Mouse (Mus musculus): ENCODE results near the gene Nsun4. TPM values are rescaled to one million over a fixed set of nuclear protein-coding genes. Genes with fewer than 3 reads are reported as not detected.

Gene Nsun4
- total RNA-seq (2021), result 10 to 100 TPM in 1 of 2 experiments, 1 to 10 TPM in 1; 9.0 to 10.8 TPM
- long read RNA-seq, experiment 1, transcript Nsun4-202 (6 exons, 2,439 nt), result major isoform, 8 of 9 reads
- long read RNA-seq, experiment 1, partial matches to known transcripts, result 0 of 9 reads
- long read RNA-seq, experiment 1, other reads (novel, unspliced or antisense), result 1 of 9 reads
- long read RNA-seq, experiment 2, transcript Nsun4-202 (6 exons, 2,439 nt), result major isoform, 7 of 8 reads
- long read RNA-seq, experiment 2, partial matches to known transcripts, result 0 of 8 reads
- long read RNA-seq, experiment 2, other reads (novel, unspliced or antisense), result 1 of 8 reads

DNA sequence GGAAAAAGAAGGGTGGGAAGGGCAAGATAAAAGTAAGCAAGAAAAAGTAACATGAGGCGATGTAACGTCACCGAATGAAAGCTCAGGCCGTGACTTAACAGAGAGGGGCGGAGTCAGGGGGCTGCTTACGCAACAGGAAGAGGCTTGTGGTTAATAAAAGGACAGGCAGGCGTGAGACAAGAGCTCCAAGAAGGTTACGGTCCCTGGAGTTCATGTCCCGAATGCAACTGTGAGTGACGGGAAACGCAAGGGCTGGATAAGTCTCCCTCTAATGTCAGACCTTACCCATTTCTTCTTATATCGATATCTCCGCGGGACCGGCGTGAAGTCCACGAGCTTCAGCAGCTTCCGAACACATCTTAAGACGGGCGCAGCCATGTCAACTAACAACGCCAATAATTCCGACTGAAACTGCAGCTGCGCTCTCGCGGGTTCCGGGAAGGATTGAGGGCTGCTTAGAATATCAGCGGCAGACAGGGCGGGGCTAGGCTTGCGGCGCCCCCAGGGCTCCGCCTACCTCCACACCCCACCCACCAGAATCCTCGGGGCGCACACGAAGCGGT, at the start of gene Nsun4:
Gene Nsun4, minus strand, starts transcription at position 478 of the 563 bp plus-strand sequence.
- DNase-seq (ENCODE audit: low spot score in 2 of 2), result peak; percentile 83 to 88

DNA sequence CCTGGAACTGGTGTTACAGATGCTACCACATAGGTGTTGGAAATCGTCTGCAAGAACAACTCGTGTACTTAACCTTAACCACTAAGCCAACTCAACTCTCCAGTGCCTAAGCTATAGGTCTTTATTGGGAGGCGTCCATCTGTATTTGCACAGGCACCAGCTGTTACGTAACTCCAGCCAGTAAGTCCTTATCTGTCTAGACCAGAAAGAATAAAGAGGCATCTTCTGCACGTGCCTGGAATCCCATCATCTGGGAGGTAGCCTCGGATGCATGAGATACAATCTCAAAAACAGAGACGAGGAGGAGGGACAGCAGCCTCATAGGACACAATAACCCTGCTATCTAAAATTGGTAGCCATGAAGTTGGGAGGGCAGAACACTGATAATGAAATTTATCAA, 47.3 kb upstream of the Nsun4 start:
- no peak for DNase-seq (ENCODE audit: low spot score in 2 of 2)

DNA sequence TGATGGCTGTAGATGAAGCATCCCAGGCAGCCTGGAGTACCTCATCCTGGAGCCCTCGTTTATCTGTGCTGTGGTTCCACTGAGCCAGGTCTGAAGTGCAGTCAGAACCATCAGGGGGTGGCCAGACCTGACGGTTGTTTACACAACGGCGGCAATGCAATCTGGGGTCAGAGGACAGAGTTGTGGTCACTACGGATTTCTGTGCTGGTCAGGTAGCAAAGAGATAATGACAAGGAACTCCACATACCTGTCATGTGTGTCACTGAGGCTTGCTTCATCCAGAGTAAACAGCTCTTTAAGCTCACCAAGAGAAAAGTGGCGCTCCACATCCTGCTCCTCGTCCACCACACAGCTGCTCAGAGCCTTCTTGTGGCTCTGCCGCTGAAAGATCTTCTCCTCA, 43.5 kb upstream of the Nsun4 start:
- no peak for DNase-seq (ENCODE audit: low spot score in 2 of 2)

DNA sequence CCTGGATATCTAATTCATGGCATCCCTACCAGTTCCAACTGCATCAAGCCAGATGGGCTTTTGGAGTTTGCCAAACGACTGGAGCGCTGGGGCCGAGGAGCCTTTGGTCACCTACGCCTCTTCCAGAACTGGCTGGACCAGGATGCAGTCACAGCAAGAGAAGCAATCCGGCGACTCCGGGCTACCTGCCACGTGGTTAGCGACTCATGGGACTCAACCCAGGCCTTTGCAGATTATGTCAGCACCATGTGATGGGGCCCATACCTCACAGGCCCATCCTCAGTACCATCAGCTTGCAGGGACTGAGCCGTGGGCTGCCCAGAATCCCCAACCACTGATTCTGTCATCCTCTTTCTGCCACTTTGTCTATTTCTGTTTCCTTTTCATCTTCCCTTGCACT, 42.6 kb upstream of the Nsun4 start:
- DNase-seq (ENCODE audit: low spot score in 2 of 2), result no peak

DNA sequence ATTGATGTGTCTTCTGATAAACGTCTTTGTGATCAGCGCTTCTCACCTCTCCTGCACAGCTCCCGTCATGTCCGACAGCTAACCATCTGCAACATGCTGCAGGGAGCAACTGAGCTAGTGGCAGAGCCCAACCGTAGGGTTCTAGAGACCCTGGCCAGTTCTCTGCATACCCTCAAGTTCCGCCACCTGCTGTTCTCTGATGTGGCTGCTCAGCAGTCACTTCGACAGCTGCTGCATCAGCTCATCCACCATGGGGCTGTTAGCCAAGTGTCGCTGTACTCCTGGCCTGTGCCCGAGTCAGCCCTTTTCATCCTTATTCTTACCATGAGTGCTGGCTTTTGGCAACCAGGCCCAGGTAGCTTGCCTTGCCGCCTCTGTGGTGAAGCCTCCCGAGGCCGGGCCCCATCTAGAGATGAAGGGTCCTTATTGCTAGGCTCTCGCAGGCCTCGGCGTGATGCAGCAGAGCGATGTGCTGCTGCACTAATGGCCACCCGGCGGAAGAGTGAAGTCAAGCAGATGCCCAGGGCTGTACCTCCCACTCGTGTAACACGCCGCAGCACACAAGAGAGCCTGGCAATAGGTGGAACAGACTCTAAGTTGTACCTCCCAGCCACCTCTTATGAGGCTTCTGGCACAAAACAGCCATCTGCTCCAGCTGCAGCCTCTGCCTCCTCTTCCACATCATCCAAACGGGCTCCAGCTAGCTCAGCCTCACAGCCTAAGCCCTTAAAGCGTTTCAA, 35.0 kb upstream of the Nsun4 start:
- DNase-seq (ENCODE audit: low spot score in 2 of 2), result no peak

DNA sequence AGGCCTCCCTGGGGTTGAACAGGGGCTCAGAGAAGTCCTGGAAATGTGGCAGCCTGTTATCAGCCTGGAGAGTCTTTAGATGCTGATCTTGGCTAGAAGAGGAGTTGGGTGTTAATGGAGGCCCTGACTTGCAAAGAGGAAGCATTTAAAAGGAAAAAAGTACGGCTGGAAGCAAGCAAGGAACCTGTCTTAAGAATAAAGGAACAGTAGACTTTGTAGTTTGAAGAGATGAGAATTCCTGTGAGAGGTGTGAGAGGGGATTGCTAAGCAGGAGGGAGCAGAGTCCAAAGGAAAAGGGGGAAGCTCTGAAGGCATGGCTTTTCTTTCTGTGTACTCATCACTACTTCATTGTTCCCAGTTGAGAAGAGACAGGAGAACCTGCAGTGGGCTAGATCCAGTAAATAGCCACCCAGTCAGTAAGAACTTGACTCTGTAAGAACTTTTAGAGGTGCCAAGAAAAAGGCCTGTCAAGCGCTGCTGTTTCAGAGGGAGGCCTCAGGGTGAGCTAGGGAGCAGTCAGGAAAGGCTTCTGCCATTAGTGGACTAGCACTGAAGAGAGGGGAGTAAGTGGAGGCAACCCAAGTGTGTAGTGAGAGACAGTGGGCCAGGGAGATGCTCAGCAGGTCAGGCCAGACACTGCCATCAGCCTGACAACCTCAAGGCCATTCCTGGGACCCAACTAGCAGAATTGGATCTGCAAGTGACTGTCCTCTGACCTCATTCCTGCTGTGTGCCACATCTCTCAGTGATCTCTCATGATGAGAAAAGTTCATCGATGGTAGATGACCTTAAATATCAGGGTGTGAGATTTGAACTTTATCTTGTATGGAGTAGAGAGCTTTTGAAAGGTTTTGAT, 23.8 kb upstream of the Nsun4 start:
- no peak for DNase-seq (ENCODE audit: low spot score in 2 of 2)

DNA sequence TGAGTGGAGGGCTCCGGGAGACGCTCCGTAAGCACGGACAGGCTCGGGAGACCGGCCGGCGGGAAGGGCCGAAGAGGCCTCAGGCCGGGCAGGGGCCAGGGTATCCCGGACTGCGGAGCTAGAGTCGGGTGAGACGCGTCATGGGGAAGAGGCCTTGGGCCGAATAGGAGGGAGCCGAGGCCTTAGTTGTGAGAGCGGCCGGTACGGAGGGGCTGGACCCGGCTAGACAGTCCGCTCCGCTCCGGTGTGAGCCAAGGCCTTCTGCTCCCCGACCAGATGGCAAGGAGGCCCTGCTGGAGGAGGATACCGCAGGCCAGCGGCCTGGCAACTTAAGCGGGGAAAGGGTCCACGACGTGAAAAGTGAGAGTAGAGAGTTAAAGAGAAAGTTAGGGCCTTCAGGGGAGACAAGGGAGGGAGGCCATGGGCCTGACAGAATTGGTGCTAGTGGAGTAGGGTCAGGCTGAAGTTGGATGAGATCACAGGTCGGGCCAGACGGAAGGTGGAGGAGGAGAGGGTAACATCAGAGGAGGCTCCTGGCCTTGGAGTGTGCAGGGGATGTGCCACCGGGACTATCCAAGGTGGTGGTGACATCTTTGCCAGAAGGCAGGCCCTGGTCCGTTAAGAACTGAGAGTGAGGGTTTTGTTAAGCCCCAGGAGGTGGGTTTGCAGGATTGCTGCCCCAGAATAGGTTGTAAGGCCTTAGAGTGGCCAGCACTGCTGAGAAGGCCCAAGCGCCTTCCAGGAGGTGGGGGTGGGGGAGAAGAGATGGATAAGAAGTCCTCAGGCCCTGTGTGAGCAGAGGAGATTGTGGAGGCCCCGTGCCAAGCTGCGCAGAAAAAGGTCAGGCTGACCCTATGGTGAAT, 22.9 kb upstream of the Nsun4 start:
- peak in 1 of 2 experiments; percentile 47 for DNase-seq (ENCODE audit: low spot score in 2 of 2)

DNA sequence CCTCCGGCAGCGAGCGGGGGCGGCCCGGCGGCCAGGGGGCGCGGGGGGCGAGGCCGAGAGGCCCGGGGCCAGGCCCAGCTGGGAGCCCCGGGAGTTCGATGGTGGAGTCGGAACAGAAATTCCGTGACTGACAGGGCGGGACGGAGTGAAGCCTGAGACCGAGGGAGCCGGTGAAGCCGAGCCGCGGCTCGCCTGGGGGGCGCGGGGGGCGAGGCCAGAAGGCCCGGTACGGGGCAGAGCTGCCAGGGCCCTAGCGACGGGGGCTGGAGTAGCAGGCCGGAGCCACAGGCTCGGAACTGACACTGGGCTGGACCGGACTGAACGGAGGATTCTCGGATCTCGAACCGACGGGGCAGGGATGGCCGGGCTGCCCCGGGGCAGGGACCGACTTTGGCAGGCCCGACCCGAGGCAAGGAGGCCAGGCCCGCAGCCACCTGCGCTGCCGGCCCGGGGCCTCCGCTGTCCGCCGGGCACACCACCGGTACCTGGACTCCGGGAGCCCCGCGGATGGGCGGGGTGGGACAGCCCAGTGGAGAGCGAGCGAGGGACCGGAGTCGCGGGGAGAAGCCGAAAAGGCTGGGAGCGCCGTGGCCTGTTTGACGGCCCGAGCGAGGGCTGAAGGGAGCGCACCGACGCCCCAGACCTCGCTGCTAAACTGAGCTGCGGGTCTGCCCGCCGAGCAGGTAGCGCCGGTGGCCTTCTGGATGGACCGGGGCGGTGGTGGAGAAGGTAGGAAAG, 22.1 kb upstream of the Nsun4 start:
- DNase-seq (ENCODE audit: low spot score in 2 of 2), result peak; percentile 63 to 79

DNA sequence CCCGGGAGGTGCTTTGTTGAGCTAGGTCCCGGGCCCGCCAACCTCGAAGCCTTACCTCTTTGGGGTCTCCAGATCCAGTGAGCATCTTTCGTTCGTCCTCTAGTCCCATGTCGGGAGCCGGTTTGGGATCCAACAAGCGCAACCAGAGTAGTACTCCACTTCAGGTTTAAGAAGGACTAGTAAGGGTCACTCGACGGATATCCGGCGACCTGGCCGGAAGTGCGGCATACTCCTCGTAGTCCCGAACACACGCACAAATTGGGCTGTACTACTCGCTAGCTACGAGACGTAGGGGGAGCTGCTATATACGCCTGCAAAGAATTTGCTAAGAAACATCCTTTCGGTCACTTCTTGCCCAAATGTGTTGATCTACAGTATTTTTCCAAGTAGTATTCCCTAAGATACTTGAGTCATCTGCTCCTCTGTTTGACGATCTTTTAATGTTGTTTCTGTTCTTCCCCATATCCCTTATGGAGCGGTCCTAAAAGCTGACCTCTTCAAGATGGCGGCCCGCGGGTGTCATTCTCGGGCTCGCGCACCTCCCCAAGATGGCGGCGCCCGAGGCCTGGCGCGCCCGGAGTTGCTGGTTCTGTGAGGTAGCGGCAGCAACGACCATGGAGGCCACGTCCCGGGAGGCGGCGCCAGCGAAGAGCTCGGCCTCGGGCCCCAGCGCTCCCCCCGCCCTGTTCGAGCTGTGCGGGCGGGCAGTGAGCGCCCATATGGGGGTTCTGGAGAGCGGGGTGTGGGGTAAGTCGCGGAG, 21.4 kb upstream of the Nsun4 start, which contains the start of the genes Uqcrh and Lrrc41:
Gene Uqcrh, minus strand, starts transcription at position 211 of the 760 bp plus-strand sequence.
Gene Lrrc41, plus strand, starts transcription at position 409 of the 760 bp plus-strand sequence.
- peak; percentile 96 to 97 for DNase-seq (ENCODE audit: low spot score in 2 of 2)

DNA sequence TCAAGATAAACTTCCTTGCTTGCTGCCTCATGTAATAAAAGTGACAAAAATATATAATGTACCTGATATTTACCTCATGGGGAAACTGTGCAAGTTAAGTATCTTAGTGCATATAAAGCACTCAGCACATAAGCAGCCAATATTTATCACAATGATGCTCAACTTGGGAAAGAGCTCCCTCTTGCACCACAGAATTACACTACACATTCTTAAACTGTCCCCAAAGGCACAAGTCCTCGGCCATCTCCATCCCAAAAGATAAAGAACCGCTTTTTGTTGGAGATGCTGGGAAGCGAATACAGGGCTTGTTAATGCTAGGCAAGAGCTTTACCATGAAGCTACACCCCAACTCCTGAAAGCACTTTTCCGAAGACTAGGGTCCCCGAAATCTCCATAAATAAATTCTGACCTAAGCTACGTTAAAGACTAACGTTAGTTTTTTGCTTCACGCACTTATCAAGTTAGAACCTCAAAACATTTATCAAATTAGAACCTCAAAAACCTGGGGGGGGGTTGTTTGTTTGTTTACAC, 20.5 kb upstream of the Nsun4 start:
- no peak for DNase-seq (ENCODE audit: low spot score in 2 of 2)

DNA sequence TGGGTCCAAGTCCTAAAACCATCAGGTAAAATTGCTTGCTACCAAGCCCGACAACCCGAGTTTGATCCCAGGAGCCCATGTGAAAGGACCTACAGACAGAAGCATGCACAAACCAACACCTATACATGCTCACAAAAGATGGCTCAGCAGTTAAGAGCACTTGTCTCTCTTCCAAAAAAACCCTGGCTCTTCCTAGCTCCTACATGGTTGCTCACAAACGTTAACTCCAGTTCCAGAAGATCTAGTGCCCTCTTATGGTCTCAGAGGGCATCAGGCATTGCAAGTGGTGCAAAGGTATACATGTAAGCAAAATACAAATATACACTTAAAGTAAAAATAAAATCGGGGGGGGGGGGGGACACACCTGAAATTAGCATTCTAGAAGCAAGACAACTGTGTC, 19.5 kb upstream of the Nsun4 start:
- no peak for DNase-seq (ENCODE audit: low spot score in 2 of 2)

DNA sequence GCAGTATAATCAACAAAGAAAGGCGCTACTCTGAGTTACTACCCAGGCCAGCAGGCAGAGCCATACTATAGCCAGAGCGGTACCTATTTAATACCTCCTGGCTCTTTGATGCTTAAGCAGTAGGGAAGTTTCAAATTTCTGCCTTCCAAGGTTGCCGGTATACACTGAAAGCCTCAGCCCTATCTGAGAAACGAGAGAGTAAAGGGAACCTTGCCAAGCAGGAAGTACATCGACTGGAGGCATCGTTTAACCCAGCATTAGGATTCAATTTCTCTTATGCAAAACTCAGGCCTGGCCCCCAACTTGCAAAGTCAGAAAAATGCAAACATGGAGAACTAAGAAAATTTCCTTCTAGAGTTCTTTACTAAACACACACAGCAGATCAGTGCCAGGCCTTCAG, 16.4 kb upstream of the Nsun4 start:
- DNase-seq (ENCODE audit: low spot score in 2 of 2), result no peak

DNA sequence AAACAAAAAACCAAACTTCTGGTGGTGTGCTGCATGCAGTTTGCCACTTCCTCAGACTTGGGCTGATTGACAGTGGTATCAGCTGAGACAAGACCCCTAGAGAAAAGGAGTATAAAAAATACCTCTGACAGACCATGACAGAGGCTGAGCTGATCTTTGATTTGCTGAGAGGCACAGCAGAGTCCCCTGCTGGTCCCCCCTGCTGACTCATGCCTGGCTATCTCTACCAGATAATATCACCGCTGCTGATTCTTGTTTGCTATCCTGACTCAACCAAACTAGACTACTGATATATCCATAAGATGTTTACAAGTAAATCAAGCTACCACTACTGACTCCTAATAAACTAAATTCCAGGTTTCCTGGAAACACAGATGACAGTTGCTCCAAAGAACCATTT, 10.2 kb upstream of the Nsun4 start:
- no peak for DNase-seq (ENCODE audit: low spot score in 2 of 2)

DNA sequence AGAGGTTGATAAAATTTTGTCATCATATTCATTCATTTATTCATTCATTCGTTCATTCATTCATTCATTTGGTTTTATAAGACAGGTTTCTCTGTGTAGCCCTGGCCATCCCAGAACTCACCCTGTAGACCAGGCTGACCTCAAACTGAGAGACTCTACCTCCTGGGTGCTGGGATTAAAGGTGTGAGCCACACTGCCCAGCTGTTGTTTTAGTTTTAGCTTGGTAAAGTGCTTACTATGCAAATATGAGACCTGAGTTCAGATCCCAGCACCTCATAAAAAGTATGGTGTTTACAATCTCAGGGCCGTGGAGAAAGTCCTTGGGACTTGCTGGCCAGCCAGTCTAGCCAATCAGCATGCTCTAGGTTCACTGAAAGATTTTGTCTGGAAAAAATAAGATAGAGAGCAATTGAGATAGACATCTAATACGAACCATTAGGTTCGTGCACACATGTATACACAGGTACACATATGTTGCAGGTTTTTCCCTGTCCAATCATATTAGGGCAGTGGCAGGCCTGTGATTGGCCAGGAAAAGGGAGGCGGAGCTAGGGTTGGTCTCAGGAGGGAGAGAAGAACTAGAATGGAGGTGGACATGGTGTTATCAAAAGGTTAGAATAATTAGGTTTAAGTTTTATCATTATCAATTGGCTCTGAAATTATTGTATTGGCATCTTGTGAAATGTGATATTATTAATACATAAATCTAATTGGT, 5.5 kb upstream of the Nsun4 start:
- no peak for DNase-seq (ENCODE audit: low spot score in 2 of 2)

DNA sequence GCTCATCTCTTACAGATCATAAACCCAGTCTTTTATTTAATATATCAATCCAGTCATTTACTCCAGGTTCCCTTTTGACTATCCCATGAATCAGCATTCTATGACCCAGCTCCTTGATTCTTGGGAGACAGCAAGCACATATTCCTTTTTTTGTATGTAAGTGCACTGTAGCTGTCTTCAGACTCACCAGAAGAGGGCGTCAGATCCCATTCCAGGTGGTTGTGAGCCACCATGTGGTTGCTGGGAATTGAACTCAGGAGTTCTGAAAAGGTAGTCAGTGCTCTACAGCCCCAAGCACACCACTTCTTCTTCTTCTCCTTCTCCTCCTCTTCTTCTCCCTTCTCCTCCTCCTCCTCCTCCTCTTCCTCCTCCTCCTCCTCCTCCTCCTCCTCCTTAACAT, 3.9 kb upstream of the Nsun4 start:
- no peak for DNase-seq (ENCODE audit: low spot score in 2 of 2)

DNA sequence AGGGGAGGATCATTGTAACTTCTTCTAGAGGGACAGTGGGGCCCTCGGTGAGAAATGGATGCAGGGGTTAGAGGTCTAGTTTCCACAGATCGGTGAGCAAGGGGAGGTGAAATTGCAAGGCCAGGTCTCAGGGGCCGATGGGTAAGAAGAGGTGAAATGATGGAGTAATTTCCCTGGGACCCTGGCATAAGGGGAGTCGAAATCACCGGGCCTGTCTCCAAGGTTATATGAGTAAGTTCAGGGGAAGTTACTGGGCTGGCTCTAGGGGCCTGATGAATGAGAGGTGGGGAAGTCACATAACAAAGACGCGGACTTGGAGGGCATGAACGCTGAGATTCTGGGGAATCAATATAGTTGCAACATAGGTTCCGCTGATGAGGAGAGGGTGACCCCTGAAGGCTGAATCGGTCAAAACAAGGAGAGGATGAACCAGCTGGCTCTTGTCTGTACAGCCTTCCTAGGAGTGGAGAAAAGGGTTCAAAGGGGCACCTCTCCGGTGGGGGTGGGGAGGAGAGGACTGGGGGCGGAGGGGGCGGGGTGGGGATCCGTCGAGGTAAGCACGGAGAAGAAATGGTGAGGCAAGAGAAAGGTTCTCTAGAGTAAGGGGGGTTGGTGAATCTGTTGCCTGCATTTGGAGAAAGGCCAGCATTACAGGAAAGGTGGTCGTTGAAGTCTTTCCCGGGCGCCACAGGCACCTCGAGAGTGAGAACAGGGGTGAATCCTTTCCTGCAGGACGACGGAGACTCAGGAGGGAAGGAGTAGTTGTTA, 966 bp downstream of the Nsun4 start:
- DNase-seq (ENCODE audit: low spot score in 2 of 2), result no peak

DNA sequence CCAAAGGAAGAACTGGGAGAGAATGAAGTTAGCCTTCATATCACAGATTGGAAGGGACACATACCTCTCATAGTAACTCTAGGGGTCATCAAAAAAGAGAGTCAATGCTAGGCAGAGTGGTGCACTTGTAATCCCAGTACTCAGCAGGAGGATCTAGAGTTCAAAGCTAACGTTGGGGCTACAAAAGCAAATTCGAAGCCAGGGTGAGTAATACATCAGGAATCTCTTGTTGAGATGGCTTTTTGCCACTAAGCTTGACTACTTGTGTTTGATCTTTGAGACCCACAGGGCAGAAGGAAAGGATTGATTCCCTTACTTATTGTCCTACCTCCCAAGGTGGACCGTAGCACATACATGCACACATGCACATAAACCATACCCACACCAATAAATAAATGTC, 4.5 kb downstream of the Nsun4 start:
- DNase-seq (ENCODE audit: low spot score in 2 of 2), result no peak

Data from layer of hippocampus, postnatal 14 days (tissue).